Mouse (Mus musculus) embryonic fibroblast, embryonic 13.5 days (primary cell): ENCODE measurements around the gene Sec24b.

ENCODE experiments used
- CTCF ChIP-seq: IDR thresholded peaks from 2 replicates; pipeline ENCODE4 v1.5.1; 2011; ENCODE audit warnings: mild to moderate bottlenecking, control low read depth, low read length, moderate library complexity, borderline replicate concordance; ENCODE audit not compliant: insufficient read depth
- POLR2A ChIP-seq: IDR thresholded peaks from 2 replicates; pipeline ENCODE4 v1.6.1; 2011; ENCODE audit warnings: low read depth, mild to moderate bottlenecking, control low read depth, low read length, moderate library complexity

GRCm38 (mm10) chr3:130079794-130080193 is 18.4 kb upstream of the Sec24b start:
- TF ChIP-seq POLR2A, result no peak
- TF ChIP-seq CTCF, result no peak
